Mouse (Mus musculus): Measurements from ENCODE around the gene Kdm4b.

The Kdm4b gene

DNA sequence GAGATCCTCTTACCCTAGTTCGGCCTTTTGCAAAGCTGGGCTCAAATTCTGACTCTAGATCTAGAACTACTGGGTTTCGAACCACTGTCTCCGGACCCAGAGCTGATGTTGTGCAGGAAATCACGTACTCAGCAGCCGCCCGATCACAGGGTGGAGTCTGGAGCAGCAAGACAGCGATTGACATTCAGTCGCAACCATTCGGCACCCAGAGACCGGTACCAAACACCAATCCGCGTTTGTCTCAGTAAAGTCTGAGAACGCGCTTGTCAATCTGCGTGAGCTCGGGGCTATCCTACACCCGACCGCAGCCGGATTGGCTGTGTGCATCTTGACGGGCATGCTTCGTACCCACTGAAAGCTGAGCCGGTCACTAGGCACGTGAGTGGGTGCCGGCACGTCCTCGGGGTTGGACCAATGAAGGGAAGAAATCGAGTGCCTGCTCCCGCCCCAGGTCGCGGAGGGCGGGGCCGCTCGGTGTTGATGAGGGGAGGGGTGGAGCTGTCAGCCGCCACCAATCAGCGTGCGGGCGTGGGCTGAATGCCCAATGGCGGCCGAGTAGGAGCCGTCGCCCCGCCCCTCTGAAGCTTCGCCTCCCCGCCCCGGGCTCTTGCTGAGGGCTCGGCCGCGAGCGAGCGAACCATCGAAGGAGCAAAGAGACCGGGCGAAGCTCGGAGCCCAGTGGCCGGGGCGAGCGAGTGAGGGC lies at the start of gene Kdm4b:
Kdm4b (plus strand) TSS at position 613 of the 703 bp plus-strand sequence.
- DNase-seq (ENCODE audit: low read depth, low spot score): peak; percentile 100

DNA sequence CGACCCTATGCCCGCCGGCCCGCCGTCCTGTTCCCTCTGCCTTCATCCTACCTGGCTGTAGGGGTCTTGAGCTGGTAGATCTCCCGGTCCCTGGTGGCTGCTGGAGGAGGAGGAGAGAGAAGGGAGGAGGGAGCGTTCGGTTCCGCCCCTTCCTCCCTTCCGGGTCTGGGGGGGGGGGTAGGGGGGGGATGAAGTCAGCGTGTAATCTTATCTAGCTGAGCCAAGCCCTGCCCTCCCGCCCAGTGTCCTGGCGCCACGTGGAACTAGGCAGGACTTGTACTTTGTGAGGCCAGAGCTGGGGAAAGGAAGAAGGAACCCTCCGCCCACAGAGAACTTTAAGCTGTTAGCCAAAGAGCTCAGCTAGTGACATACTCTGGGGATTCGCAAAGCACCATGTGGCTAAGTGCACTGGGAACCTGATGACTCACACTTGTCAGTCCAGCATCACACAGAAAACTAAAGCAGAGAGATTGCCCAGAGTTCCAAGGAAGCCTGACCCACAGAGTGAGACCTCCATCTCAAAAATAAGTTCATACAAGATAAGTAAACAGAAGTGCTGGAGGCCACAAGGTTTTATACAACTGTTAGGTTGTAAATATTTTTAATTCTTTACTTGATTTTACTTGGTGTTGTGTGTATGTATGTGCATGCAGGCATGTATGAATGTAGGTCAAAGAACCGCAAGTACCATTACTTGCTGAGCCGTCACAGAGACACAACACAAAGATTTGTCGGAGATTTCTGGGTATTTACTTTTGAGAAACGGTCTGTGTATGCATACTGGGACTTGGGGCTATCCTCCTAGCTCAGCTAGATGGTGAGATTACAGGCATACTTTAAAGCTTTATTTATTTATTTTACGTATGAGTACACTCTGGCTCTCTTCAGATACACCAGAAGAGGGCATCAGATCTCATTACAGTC lies 49.0 kb upstream of the Kdm4b start, which contains the start of gene Ticam1:
Ticam1 (minus strand) TSS at position 144 of the 924 bp plus-strand sequence.
- peak; percentile 97 for DNase-seq (ENCODE audit: low read depth, low spot score)

DNA sequence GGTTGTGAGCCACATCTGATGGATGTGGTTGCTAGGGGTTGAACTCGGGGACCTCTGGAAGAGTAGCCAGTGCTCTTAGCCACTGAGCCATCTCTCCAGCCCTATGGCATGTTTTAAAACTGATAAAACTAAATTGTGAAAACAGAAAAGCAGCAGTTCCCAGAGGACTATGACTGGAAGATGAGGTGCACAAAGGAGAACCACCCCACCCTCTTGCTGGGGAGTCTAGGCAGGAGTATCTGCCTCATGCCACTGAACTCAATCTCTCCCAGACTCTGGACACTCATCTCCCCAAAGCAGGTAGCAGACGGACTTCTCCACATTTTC lies 48.3 kb upstream of the Kdm4b start:
- no peak for DNase-seq (ENCODE audit: low read depth, low spot score)

DNA sequence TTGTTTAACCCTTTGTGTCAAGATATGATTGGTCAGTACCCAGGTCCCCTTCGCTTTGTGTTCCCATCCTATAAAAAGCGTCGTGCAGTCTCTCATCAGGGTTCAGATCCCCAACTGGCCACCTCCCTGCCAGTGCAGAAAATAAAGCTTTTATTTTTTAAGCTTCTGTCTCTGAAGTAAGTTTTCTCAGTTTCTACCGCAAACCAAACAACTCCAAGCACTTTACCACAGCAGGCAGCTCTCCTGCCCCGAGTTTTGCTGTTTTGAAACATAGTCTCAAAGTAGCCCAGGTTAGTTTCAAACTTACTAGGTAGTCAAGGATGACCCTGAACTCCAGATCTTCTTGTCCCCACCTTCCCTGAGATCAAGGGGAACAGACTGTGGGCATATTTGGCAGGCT lies 47.5 kb upstream of the Kdm4b start:
- no peak for DNase-seq (ENCODE audit: low read depth, low spot score)

DNA sequence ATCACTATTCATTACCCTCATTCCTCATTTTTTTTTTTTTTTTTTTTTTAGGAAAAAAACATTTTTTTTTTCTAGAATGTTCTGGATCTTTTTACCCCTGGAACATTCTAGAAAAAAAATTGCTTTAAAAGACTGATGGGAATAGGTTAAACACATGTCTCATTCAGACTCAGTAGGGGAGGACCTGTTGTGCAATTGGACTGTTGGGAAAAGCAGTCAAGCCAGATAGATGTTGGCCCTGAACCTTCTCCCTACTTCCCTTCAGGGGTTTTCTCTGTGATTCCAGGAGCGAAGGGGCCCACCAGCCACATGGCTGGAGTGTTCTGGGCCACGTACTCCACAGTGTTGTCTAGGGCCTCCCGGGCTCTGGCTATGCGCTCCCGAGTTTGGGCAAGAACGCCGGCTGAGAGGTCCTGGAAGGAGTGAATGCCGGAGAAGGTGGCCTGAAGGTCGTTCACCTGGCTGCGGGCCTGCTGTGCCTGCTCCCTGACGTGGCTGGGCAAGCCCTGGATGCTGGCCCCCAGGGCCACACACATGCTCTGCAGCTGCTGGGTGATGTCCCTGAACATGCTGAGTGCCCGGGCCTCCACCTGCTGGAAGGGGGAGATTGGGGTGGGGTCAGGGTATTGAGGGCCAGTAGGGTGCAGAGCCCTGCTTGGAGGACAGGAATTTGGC lies 46.2 kb upstream of the Kdm4b start:
- DNase-seq (ENCODE audit: low read depth, low spot score): no peak

DNA sequence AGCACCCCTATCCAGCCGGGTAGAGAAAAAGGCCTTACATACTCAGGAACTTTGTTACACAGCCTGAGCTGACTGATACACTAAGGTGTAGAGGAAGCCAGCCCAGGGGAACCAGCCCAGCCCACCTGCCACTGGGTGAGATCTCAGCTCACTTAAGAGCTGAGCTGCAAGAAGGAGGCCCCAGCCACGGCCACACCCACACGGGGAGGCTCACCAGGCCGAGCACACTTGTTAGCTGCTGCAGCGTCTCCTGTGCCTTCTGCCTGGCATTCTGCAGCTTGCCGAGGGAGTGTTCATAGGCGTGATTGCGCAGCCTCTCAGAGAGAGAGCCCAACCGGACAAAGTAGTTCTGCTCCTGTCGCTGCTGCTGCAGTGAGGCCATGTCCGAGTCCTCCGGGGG lies 44.7 kb upstream of the Kdm4b start:
- DNase-seq (ENCODE audit: low read depth, low spot score): peak; percentile 72

DNA sequence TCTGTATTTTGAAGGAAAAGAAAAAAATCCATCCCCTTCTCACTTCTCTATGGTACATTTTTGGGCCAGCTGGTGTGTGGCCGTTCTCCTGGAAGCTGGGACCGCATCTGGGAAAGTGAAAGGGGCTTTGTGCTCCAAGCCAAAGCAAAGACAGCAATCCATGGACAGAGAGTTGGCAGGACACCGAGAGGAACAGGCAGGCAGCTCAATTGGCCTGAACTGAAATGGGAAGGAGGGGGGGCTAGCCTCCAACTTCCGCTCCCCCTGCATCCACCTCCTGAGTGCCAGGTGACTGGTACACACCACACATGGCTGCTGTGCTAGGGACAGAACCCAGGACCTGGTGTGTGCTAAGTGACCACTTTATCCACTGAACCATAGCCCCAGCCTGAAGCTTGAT lies 43.1 kb upstream of the Kdm4b start:
- DNase-seq (ENCODE audit: low read depth, low spot score): no peak

DNA sequence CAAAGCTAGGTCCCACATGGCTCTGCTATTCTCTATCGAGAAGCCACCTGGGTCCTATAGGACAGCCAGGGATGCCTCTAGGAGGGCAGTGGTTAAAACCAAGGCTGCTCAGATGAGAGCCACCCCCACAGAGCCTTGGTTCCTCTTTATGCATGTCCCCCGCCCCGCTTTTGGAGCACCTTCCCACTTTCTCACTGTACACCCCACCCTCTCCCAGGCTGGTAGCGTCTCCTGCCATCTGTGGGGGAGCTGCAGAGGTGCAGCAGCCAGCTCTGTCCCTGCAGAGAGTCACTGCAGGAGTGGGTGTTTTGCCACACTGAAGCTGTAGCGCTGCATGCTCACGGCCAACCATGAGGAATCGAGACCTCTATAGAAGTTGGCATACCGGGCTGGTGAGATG lies 42.5 kb upstream of the Kdm4b start:
- no peak for DNase-seq (ENCODE audit: low read depth, low spot score)

DNA sequence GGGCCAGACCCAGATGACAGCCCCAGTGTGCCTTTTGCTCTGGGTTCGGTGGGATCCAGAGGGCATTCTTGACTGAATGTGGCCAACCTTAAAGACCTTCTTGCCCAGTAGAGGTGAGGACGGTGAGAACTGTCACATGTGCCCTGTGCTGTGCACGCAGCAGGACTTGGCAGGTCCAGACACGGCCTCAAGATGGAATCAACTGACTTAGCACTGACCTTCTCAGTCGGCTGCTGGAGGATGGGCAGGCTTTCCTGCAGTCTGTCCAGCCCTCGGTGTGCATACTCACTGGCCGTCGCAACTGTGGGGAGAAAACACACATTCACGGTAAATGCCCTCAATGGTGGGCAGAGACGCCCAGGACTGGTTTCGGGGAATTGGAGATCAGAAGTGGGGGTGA lies 39.9 kb upstream of the Kdm4b start:
- DNase-seq (ENCODE audit: low read depth, low spot score): no peak

DNA sequence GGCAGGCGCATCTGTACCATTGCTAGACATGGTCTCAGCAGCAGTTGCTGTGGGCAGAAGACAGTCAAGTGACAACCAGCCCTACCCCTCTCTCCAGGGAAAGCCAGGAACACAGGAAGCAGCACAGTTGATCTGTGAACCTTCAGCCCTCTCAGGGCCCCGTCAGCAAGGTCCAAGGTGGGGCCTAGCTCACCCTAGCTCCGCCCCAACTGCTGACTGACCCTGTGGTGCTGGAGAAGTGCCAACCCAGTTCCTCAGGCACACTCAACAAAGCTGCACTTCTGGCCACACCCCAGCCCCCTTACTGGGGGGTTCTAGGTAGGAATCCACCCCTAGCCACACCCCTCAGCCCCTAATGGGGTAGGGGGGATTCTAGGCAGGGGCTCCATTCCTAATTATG lies 38.0 kb upstream of the Kdm4b start:
- peak; percentile 87 for DNase-seq (ENCODE audit: low read depth, low spot score)

DNA sequence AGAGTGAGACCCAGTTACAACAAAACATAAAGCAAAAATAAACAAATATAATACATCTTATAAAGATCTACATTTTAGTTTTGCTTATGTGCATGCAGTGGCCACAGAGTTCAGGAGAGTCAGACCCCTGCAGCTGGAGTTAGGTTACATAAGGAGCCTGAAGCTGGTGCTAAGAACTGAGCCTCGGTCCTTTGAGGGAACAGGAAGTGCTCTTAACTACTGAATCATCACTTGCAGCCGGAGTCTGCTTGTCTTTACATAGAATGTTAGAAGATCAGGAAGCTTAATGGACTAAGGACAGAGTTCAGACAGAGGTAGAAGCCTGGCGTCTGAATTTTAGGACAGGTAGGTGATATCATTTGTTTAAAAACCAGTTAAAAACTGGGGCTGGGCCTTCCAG lies 37.0 kb upstream of the Kdm4b start:
- no peak for DNase-seq (ENCODE audit: low read depth, low spot score)

DNA sequence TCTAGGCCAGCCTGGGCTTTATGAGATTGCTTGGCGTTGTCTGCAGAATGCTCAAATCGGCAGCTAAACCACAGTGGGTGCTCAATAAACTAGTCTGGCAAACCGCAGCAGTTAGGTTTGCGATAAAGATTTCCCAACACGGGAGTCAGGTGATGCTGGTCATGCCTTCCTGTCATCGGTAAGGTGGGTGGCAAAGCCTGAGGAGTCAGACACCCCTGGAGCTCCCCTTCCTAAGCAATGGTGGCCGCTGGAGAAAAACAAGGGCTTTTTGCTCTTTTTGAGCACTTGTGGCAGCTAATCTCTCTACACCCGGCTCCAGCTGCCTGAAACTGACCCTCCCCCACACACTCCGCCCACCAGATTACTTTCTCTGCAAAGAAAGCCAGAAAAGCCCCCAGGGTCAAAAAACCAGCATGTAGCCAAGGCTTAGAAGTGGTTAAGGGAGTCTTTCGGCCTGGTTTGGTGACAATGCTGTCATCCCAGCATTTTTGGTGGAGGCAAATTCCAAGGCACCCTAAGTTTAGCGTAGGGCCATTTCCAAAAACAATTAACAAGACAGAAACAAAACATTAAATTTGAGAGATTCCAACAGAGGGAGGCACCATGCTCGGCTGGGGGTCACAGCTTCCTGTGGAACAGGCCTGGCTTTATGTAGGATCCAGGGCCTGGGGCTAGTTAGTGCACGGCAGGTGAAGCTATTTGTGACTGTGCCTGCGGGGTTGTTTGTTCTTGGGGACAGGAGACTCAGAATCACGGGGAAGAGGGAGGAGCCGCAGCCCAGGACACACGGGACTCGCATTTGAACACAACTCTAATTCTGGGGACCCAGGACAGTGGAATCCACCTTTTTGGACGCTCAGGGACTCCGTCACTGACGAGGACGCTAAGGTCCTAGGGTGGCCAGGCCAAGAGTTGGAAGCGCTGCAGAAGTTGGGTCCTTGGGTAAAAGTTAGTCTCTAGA lies 36.2 kb upstream of the Kdm4b start:
- peak; percentile 95 for DNase-seq (ENCODE audit: low read depth, low spot score)

DNA sequence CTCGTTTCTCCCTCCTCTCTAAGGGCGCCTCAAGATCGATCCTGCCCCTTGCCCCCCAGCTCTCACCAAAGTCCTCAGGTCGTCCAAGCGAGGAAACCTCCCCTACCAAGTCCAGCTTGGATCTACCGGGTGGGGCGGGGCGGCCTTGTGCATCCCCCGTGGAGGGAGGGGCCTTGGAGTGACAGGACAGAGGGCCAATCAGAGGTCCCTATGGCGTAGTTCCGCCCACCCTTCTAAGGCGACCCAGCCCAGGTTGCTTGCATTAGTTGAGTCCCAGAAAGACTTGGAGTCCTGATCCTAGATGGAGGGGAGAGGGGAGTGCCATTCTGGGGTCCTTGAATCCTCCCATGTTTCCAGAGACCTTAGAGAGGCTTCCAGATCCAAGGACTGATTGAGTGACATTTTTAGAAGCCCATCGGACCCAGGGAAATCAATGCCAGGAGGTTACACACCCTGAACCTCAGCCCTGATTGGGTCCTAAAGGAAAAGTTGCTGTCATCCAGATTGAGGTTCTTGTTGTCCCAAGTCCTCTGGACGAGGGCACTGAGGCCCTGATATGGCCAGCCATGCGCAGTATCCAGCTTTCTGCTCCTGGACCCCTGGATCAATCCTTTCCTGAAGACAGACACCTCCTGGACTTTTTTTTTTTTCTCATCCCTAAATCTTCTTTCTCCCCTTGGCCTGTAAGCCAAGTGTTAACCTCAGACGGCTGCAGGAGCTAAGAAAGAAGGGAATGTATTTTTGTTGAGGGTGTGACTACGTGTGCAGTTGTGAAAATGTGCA lies 35.3 kb upstream of the Kdm4b start:
- DNase-seq (ENCODE audit: low read depth, low spot score): peak; percentile 98

DNA sequence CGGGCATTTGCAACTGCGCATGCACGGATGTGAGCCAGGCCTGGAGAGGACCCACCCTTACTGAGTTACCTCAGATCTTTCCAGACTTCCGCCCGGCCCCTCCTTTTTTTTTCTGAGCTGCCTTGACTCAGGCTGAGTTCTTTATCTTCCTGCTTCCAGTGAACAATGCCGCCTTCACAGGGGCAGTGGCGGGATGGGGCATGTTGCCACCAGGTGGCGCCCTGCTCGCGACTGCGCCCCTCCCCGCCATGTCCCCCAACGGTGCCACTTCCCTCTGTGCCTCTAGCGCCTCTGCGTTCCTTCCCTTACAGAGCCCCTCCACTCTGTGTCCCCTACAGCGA lies 34.7 kb upstream of the Kdm4b start:
- DNase-seq (ENCODE audit: low read depth, low spot score): peak; percentile 99

DNA sequence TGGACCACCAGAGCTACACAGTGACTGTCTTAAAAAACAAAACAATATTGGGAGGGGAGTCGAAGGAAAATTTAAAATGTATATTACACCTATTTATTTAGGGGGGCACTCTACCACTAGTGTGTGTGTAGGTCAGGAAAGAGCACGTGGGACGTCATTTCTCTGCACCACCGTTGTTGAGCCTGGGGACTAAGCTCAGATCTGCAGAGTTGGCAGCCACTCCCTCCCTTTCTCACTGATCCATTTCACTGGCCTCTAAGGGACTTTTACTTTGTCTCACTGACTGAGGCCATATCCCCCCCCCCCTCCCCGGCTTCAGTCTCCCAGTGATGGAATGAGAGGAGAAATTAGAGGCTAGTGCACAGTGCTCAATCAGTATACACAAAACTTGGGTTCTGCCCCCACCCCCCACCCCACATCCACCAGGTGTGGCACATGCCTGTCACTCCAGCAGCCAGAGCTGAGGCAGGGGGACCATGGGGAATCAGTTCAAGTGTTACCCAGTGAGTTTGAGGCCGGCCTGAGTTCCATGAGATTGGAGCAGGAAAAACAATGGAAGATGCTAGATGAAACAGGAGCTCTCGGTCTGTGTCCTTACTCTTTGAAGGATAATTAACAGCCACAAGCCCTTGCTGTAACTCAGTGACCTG lies 33.9 kb upstream of the Kdm4b start:
- DNase-seq (ENCODE audit: low read depth, low spot score): no peak

DNA sequence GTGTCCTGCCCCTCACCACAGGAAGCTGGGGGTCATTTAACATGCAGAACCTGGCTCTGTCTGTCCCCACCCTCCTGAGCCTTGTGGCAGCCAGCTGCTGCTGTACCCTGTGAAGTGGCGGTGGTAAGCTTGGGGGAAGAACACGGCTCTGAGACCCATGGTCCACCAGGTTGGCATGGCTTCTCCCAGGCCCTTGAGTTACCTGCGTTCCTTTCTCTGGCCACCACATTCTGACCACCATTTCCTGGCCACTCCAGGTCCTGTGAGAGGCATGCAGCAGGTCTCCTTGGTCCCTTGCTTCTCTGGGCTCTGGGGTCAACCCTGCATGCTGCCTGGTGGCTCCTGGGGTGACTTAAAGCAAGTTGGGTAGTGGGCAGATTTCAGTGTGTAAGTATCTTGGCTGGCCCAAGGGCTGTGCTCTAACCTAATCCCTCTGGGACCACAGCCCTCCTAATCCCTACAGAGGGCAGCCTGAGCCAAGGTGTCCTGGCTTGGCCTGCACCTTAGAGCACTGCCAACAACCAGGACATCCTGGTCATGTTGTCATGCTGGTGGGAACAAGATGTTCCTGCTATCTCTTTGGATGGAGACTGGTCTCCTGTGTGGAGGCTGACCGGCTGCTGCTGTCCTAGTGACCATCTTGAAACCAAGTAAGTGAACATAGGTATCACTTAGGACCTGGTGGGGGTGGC lies 33.2 kb upstream of the Kdm4b start, which contains the start of gene Plin3:
Plin3 (minus strand) TSS at position 343 of the 692 bp plus-strand sequence.
- DNase-seq (ENCODE audit: low read depth, low spot score): no peak

DNA sequence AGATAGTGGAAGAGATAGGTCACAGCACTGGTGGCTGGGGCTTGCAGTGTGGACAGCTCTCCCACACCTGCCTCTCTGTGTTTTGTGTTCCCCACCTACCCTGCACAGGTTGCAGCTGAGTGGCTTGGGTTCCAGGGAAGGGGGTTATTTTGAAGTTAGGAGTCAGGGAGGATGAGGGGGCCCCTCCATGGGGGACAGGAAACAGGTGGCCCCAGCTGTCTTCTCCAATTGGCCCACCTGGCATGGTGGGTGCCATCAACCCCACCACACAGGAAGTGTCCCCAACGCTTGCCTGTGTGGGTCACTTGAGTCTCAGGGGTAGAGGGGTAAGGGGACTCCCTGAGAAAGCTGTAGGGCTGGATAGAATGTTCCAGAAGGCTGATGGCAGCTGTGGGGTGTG lies 32.6 kb upstream of the Kdm4b start:
- no peak for DNase-seq (ENCODE audit: low read depth, low spot score)

DNA sequence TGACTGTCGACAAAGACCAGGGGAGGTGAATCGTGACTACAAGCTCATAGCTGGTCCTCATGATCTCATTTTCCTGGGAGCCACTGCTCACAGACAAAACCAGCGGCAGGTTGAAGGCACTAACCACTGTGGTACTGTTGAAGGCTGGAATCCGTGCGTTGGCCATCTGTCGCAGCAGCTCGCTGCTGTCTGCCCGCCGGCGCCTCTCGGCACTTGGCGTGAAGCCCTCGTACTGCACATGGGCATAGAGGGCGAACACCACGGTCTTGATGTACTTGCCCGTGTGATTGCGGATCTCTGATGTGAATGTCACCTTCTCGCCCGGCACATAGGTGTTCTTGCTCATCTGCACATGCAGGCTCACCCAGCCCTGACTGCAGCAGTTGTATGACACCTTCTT lies 31.6 kb upstream of the Kdm4b start:
- DNase-seq (ENCODE audit: low read depth, low spot score): no peak

DNA sequence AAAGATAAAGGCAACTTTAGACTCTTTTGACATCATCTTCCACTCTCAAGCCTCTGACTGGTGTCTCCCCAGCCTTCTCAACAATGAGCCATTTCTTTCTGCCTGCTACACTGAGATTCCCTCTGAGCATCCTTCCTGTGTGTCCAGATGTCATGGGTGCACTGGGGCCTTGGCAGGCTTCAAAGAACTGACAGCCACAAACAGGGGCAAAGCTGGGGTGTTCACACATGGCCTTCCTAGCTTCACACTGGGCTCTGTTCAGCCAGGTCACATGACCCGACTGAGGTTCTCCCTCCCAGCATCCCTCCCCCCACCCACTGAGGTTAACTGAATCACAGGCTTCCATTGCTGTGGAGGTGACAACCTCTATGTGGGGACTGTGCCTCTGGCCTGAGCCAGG lies 29.7 kb upstream of the Kdm4b start:
- no peak for DNase-seq (ENCODE audit: low read depth, low spot score)

Data from R1 (cell line).